Comparison of ENCODE assay signal across 7 mouse cellular contexts in genomic region chr2:102550910-102551582, GRCm38 (mm10). TPM values are rescaled to one million over a fixed set of nuclear protein-coding genes. Genes with fewer than 3 reads are reported as not detected.
DNase-seq lines count a peak whose midpoint lies in the region; ATAC-seq and TF ChIP-seq lines count a peak whose summit lies in the region.

No protein-coding gene starts in this region.

- WGBS in hindbrain, embryonic 15.5 days = 50% methylated on average over 6 of the region's 6 CpGs
- 17% methylated on average over 6 of the region's 6 CpGs for WGBS in liver, embryonic 15.5 days (ENCODE audit: insufficient replicate concordance)

- peak overlapping the region; percentile 57; the same call in 1 of the 2 replicates for H3K27ac ChIP-seq in left cerebral cortex, adult 2 months
- H3K27ac ChIP-seq in hindbrain, embryonic 15.5 days (replicated peaks) = no peak overlapping the region
- peak overlapping the region; percentile 57 for H3K27ac ChIP-seq in liver, embryonic 15.5 days (replicated peaks)

- H3K9me3 ChIP-seq in hindbrain, embryonic 15.5 days = no peaks in the 10 kb centered on the region
- H3K9me3 ChIP-seq in liver, embryonic 15.5 days (replicated peaks) = no peaks in the 10 kb centered on the region

- DNase-seq in left cerebral cortex, adult 2 months (ENCODE audit: extremely low spot score in 1 of 2, low spot score in 2 of 2) = no peak
- no peak for DNase-seq in left cerebral cortex, postnatal 36 days (ENCODE audit: low spot score in 2 of 2)
- DNase-seq in kidney, adult 18-20 months = peak; percentile 50
- no peak for DNase-seq in thymus, postnatal 0 days (ENCODE audit: low spot score)

- peak overlapping the region; percentile 94 for H3K4me2 ChIP-seq in hindbrain, embryonic 15.5 days
- peak overlapping the region; percentile 53 for H3K4me2 ChIP-seq in liver, embryonic 15.5 days

- no peak overlapping the region for H3K9ac ChIP-seq in hindbrain, embryonic 15.5 days
- H3K9ac ChIP-seq in liver, embryonic 15.5 days = no peak overlapping the region

- ATAC-seq in hindbrain, embryonic 15.5 days (ENCODE audit: low FRiP score, low read depth) = no peak
- ATAC-seq in liver, embryonic 15.5 days (ENCODE audit: insufficient read depth) = peak; percentile 57; the same call in 1 of the 2 replicates
- ATAC-seq in monocyte, adult 5-6 weeks (replicated peaks; ENCODE audit: insufficient number of reproducible peaks, low FRiP score, low TSS enrichment, poor library complexity, severe bottlenecking) = no peak

- H3K4me3 ChIP-seq in left cerebral cortex, adult 2 months = peak overlapping the region; percentile 55
- 0 out of 2 replicates have a peak overlapping the region, but pooled peaks have one; percentile 51 for H3K4me3 ChIP-seq in hindbrain, embryonic 15.5 days
- H3K4me3 ChIP-seq in liver, embryonic 15.5 days (replicated peaks) = 0 out of 2 replicates have a peak overlapping the region, but pooled peaks have one; percentile 7

- no peak for TF ChIP-seq CTCF in left cerebral cortex, adult 2 months (IDR thresholded peaks at IDR 0.05)

- no peaks in the 10 kb centered on the region for H3K36me3 ChIP-seq in hindbrain, embryonic 15.5 days
- no peaks in the 10 kb centered on the region for H3K36me3 ChIP-seq in liver, embryonic 15.5 days (replicated peaks)

- H3K27me3 ChIP-seq in hindbrain, embryonic 15.5 days = peaks cover 6% of the 10 kb centered on the region; the same call in 1 of the 2 replicates
- peaks cover 21% of the 10 kb centered on the region for H3K27me3 ChIP-seq in liver, embryonic 15.5 days

- intact Hi-C loops in left cerebral cortex, adult 2 months (cut with DNase I) = no loop called here
- intact Hi-C loops in left cerebral cortex, postnatal 36 days (cut with DNase I) = no loop called here

- H3K4me1 ChIP-seq in hindbrain, embryonic 15.5 days (replicated peaks) = peaks cover 19% of the 10 kb centered on the region
- H3K4me1 ChIP-seq in liver, embryonic 15.5 days (replicated peaks) = no peaks in the 10 kb centered on the region

RNA-seq across cellular contexts. Expression of gene Pamr1, which starts 1.2 kb away (rescaled TPM):
- 10 to 100 TPM; 40.5 to 51.1 TPM for total RNA-seq in left cerebral cortex, adult 2 months (2021)
- 10 to 100 TPM; 39.3 to 51.2 TPM for total RNA-seq in left cerebral cortex, postnatal 36 days (2021)
- polyA plus RNA-seq in hindbrain, embryonic 15.5 days (2015; fragmentation: Nextera tagmentation; extraction: Ambion mirVana) = 8.2 and 9.7 TPM in 2 replicates
- 7.1 and 8.6 TPM in 2 replicates for polyA plus RNA-seq in liver, embryonic 15.5 days (2015; fragmentation: Nextera tagmentation; extraction: Ambion mirVana)
- polyA plus RNA-seq in thymus, postnatal 0 days (2015; fragmentation: Nextera tagmentation; extraction: Ambion mirVana) = 4.4 and 5.5 TPM in 2 replicates
- total RNA-seq in monocyte, adult 5-6 weeks (2017) = 0.78 to 1.0 TPM in 2 of 3 replicates, not detected in the other

Comparison
In these comparisons a context has a peak if more than half of its experiments do, and no peak if none do; other contexts are left out.
1. RNA of gene Pamr1, which starts 1.2 kb away (total RNA-seq): 39.3 to 51.2 TPM in left cerebral cortex, postnatal 36 days and 40.5 to 51.1 TPM in left cerebral cortex, adult 2 months; 0.78 to 1.0 TPM in monocyte, adult 5-6 weeks; every median in the first group is over 10 times any median in the second.
2. Peak in every context shown above with its lines, with median percentiles within 50 percentile points of each other: H3K4me3 ChIP-seq.